Mouse (Mus musculus) intestine, embryonic 14.5 days (tissue): ENCODE data around the gene Aif1l. TPM values are rescaled to one million over a fixed set of nuclear protein-coding genes. Genes with fewer than 3 reads are reported as not detected.

Experiments used
- ATAC-seq: fragments of 200-750 bp; cut with Nextera tagmentation; replicated peaks from 2 replicates; pipeline ENCODE4 v1.8.0; 2017; ENCODE audit warnings: low read depth, moderate number of reproducible peaks, moderate TSS enrichment, moderate library complexity; ENCODE audit not compliant: low FRiP score, low TSS enrichment
- DNase-seq: peaks from one replicate; pipeline ENCODE4 v3.0.0-alpha.2; 2018; ENCODE audit warnings: low spot score
- H3K27ac ChIP-seq: fragments of 300-500 bp; sonication (generic); 2 replicates; pipeline ENCODE4 v1.5.1; 2014; ENCODE audit warnings: low read depth, mild to moderate bottlenecking, control low read depth
- H3K27me3 ChIP-seq: fragments of 300-500 bp; sonication (generic); replicated peaks from 2 replicates; pipeline ENCODE4 v1.6.1; 2014; ENCODE audit warnings: low read length, control low read depth; ENCODE audit not compliant: control insufficient read depth, insufficient read depth
- H3K36me3 ChIP-seq: fragments of 300-500 bp; sonication (generic); 2 replicates; pipeline ENCODE4 v1.6.1; 2014; ENCODE audit warnings: low read length, control low read depth; ENCODE audit not compliant: control insufficient read depth, insufficient read depth
- H3K4me1 ChIP-seq: fragments of 300-500 bp; sonication (generic); replicated peaks from 2 replicates; pipeline ENCODE4 v1.6.1; 2014; ENCODE audit warnings: low read length, control low read depth, mixed read lengths; ENCODE audit not compliant: control insufficient read depth, insufficient read depth
- H3K4me2 ChIP-seq: fragments of 300-500 bp; sonication (generic); 2 replicates; pipeline ENCODE4 v1.6.1; 2014; ENCODE audit warnings: low read length
- H3K4me3 ChIP-seq: fragments of 300-500 bp; sonication (generic); 2 replicates; pipeline ENCODE4 v1.5.1; 2014; ENCODE audit warnings: low read depth, low read length, control low read depth, mixed read lengths
- H3K9ac ChIP-seq: fragments of 300-500 bp; sonication (generic); 2 replicates; pipeline ENCODE4 v1.6.1; 2014; ENCODE audit warnings: mild to moderate bottlenecking, low read length
- H3K9me3 ChIP-seq: fragments of 300-500 bp; sonication (generic); 2 replicates; pipeline ENCODE4 v1.6.1; 2016; ENCODE audit warnings: low read length, control low read depth; ENCODE audit not compliant: control insufficient read depth
- WGBS: fragments of 180-500 bp; shearing (Covaris S2); extraction: QIAGEN DNeasy Blood & Tissue Kit; methylation state at CpG from one replicate; pipeline ENCODE4 v1.1.7; 2014; 5-methylcytosine and 5-hydroxymethylcytosine counted together
- polyA plus RNA-seq: library from polyadenylated mRNA; unstranded; fragments of >200 nt; fragmentation: Nextera tagmentation; extraction: Ambion mirVana; gene quantifications from 2 replicates; pipeline ENCODE4 v1.2.1, GENCODE M21; 2014

Gene Aif1l
- polyA plus RNA-seq, 1 experiment from 2014 or later, result 20.2 TPM

DNA sequence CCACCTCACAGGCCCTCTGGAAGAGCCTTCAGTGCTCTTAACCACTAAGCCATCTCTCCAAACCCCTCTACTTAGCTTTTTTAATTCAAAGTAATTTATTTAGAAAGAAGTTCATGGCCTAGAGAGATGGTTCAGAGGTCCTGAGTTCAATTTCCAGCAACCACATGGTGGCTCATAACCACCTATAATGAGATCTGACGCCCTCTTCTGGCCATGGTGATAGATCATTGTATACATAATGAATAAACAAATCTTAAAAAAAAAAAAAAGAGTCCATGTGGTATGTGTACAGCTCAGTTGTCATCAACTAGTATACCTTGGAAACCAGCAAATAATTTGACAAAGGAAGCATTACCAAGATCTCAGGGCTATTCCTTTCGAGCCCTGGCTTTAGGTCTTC, 48.5 kb downstream of the Aif1l start:
- Histone ChIP-seq H3K4me3 (no peak overlapping the region), H3K9me3 (no peaks in the 10 kb centered on the region), H3K4me2 (no peak overlapping the region), H3K9ac (no peak overlapping the region), H3K36me3 (peaks cover 88% of the 10 kb centered on the region), H3K27me3 (no peaks in the 10 kb centered on the region), H3K27ac (no peak overlapping the region), H3K4me1 (no peaks in the 10 kb centered on the region)
- DNase-seq (no peak), ATAC-seq (no peak)
- 58% methylated on average over 2 of the region's 2 CpGs for WGBS

GRCm38 (mm10) chr2:32008311-32008710, 58.4 kb downstream of the Aif1l start:
- no peak overlapping the region for H3K9ac ChIP-seq
- 94% methylated on average over 2 of the region's 2 CpGs for WGBS
- no peaks in the 10 kb centered on the region for H3K27me3 ChIP-seq
- no peak for DNase-seq
- no peaks in the 10 kb centered on the region for H3K4me1 ChIP-seq
- H3K4me2 ChIP-seq, result no peak overlapping the region
- no peak for ATAC-seq
- H3K27ac ChIP-seq, result no peak overlapping the region
- H3K36me3 ChIP-seq, result peaks cover 90% of the 10 kb centered on the region
- no peak overlapping the region for H3K4me3 ChIP-seq
- no peaks in the 10 kb centered on the region for H3K9me3 ChIP-seq

GRCm38 (mm10) chr2:32008716-32009115, 58.8 kb downstream of the Aif1l start:
- H3K4me1 ChIP-seq, result no peaks in the 10 kb centered on the region
- no peak overlapping the region for H3K4me3 ChIP-seq
- 91% methylated on average over 11 of the region's 11 CpGs for WGBS
- no peak for DNase-seq
- no peak overlapping the region for H3K4me2 ChIP-seq
- H3K9ac ChIP-seq, result no peak overlapping the region
- H3K27me3 ChIP-seq, result no peaks in the 10 kb centered on the region
- H3K9me3 ChIP-seq, result no peaks in the 10 kb centered on the region
- no peak for ATAC-seq
- no peak overlapping the region for H3K27ac ChIP-seq
- H3K36me3 ChIP-seq, result peaks cover 90% of the 10 kb centered on the region

GRCm38 (mm10) chr2:32019704-32020103, 69.8 kb downstream of the Aif1l start:
- no peak overlapping the region for H3K4me2 ChIP-seq
- no peaks in the 10 kb centered on the region for H3K27me3 ChIP-seq
- no peak overlapping the region for H3K4me3 ChIP-seq
- no peak overlapping the region for H3K9ac ChIP-seq
- H3K4me1 ChIP-seq, result no peaks in the 10 kb centered on the region
- WGBS, result 74% methylated on average over 4 of the region's 4 CpGs
- no peaks in the 10 kb centered on the region for H3K9me3 ChIP-seq
- DNase-seq (no peak), ATAC-seq (no peak)
- H3K27ac ChIP-seq, result no peak overlapping the region
- H3K36me3 ChIP-seq, result peaks cover 94% of the 10 kb centered on the region

- DNase-seq, result no peak
- Histone ChIP-seq H3K9ac (no peak overlapping the region), H3K36me3 (peaks cover 94% of the 10 kb centered on the region)
These were observed 70.3 kb downstream of the Aif1l start for GRCm38 (mm10) chr2:32020229-32020628.

More at GRCm38 (mm10) chr2:32020229-32020628, 70.3 kb downstream of the Aif1l start:
- no peaks in the 10 kb centered on the region for H3K27me3 ChIP-seq
- 88% methylated on average over 5 of the region's 5 CpGs for WGBS
- no peaks in the 10 kb centered on the region for H3K9me3 ChIP-seq
- no peak overlapping the region for H3K4me3 ChIP-seq
- H3K27ac ChIP-seq, result no peak overlapping the region
- H3K4me1 ChIP-seq, result no peaks in the 10 kb centered on the region
- no peak for ATAC-seq
- H3K4me2 ChIP-seq, result no peak overlapping the region

Other genes starting within 250 kb of the Aif1l start
- gene Qrfp, start 139.6 kb upstream of the Aif1l start, polyA plus RNA-seq, result 0.05 TPM in 1 of 2 replicates, not detected in the other
- gene Fibcd1, start 104.1 kb upstream of the Aif1l start, polyA plus RNA-seq, result 0.43 and 0.46 TPM in 2 replicates
- 0.22 and 0.35 TPM in 2 replicates for gene Lamc3, start 62.8 kb upstream of the Aif1l start, polyA plus RNA-seq
- 70.9 and 75.7 TPM in 2 replicates for gene Nup214, start 24.3 kb downstream of the Aif1l start, polyA plus RNA-seq
- 1.5 and 1.7 TPM in 2 replicates for gene Fam78a, start 134.7 kb downstream of the Aif1l start, polyA plus RNA-seq
- 4.2 and 4.8 TPM in 2 replicates for gene Plpp7, start 145.4 kb downstream of the Aif1l start, polyA plus RNA-seq
- 48.4 and 52.8 TPM in 2 replicates for gene Prrc2b, start 200.9 kb downstream of the Aif1l start, polyA plus RNA-seq